Mouse (Mus musculus) thymus, adult 18-20 months (tissue): ENCODE measurements around the gene Gm45717.

Experiments
- DNase-seq, 2 experiments: peaks; one replicate each; pipeline ENCODE4 v3.0.0; 2022; ENCODE audit warnings: mixed read lengths in 2 of 2

Gene Gm45717

DNA sequence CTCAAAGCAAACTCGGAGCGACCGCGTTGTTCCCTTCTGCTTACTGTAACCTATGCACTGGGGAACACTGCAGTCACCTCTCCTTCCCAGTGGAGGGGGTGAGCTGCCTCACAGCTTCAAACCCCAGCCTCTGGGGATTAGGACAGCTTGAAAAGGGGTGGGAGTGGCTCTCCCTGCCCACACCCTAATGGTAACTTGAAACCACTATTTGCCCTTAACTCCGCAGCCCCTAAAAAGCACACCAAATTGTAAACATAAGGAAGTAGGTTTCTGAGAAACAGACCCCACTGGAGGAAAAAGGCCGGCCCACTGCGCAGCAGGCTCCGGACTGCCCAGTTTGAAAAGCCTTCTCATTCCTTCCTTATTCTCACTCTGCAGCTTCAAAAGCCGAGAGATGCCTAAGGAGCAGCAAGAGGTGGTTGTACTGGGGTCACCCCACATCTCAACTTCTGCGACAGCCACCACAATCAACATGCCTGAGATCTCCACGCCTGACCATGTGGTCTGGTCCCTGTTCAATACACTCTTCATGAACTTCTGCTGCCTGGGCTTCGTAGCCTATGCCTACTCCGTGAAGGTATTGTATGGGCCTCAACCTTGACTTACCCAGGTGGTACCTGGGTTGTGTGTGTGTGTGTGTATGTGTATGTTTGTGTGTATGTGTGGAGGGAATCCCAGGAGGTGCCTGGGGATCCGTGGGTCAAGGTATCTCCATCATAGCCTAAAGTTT, 12.3 kb upstream of the Gm45717 start:
- no peak for DNase-seq

DNA sequence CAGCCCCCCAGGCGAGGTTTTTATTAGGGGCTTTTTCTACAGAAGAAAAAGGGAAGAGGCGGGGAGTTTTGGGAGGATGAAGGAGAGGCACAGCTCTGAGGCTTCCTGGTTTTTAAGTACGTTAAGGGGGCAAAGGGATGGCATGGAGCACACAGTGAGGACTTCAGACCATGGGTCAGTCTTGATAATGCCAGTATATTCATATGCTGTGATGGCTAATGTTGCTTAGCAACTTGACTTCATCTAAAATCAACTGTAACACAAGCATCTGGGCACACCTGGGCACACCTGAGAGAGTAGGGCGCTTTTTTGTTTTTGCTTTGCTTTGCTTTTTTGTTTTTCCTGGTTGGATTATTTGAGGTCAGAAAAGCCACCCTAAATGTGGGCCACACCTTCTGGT, 11.2 kb upstream of the Gm45717 start, which contains the start of gene Ifitm1:
Ifitm1 (plus strand) TSS at position 301 of the 400 bp plus-strand sequence.
- DNase-seq = no peak

DNA sequence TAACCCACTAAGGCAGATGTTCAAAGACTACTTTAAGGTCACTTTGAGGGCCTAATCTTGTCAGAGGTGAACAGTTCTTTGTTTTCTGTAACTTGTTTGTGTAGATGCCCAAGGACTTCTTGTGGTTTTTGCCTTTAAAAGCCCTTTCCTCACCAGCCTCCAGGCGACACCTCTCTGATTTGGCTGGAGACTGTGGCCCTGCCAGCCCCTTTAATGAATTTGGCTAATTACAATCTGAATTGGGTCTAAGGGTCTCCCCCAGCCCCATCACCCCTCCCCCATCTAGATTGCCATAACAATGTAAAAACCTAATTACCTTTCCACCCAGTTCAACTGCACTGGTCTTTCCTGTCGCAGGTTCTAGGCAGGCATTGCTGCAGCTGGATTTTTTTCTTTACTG, 7.0 kb upstream of the Gm45717 start:
- no peak for DNase-seq

DNA sequence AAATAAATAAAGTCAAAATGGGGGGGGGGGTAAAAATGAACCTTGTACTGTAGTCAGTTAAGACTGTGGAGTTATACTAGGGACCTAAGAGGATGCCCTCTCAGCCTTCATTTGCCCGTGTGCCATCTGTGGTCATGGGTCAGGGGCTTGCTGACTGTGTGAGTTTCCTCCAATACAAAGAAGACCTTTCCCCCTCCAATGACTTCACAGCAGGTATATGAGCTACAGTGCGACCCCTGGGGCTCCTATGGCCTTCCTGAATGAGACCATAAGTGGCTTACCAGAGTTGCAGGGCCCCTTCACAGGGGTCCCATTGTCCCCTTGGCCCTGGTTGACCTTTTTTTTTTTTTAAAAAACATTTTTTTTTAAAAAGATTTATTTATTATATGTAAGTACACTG, 5.7 kb upstream of the Gm45717 start:
- no peak for DNase-seq

DNA sequence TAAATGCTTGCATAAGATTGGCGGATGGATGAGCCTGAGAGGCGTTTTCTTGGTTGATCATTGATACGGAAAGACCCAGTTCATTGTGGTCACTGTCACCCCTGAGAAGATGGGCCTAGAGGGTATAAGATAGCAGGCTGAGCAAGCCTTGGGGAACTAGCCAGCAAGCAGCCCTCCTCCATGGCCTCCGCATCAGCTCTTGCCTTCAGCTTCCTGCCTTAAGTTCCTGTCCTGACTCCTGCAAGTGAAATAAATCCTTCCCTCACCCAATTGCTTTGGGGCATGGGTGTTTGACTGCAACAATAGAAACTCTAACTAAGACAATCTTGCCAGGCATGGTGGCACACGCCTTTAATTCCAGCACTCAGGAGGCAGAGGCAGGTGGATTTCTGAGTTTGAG, 4.3 kb upstream of the Gm45717 start:
- no peak for DNase-seq

DNA sequence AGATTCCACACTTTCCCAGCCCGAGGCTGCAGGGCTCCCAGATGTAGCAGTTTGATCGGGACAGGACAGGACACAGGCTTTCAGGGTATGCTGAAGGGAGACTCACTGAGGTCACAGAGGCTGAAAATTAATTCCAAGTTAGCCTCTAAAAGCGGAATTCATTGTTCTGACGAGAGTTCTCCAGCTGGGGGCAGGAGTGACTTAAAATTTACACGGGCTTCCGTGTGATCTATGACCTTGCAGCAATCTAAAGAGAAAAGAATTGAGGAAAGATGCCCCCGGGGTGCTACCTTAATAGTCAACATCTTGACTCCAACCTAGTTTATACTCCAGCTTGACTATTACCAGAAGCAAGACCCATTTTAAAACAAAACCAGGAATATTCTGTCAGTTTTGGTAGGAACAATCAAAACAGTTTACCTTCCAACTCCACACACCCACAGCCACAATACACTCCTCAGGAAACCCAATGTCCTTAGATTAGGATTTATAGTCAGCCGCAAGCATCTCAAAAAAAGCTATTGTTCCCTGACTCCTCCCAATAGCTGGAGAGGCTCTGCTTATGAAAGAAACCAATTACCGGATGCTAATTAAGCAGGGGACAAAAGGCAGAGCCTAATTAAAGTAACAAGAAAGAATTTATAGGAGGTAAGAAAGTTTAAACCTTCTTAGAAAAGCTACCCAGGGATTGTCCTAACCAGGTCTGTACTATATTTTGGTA, 3.6 kb upstream of the Gm45717 start:
- DNase-seq = no peak

DNA sequence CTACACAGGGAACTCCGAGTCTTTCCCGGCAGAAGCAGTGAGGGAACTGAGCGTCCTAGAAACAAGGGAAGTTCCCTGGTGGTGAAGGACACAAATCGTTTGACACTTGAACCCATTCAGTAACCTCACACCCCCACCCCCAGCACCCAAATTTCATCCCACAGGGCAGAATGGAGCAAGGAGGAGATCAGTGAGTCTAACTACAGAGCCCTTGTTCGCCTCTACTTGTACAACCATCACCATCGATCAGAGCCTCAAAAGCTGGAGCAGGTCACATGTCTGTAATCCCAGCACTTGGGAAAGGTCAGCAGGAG, 776 bp upstream of the Gm45717 start:
- no peak for DNase-seq

DNA sequence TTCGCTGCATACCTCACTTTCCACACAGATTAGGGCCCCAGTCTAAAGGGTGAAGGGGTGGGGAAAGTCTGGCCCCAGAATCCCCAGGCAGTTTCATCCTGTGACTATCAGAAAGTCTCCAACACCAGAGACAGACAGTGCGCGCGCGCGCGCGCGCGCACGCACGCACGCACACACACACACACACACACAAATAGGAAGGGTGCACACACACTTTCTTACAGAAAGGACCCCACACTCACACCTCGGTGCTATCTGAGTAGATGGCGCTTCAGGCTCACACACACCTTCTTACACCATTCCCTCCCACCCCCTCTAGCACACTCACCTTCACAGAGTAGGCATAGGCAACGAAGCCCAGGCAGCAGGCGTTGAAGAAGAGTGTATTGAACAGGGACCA, 395 bp downstream of the Gm45717 start:
- DNase-seq = no peak

DNA sequence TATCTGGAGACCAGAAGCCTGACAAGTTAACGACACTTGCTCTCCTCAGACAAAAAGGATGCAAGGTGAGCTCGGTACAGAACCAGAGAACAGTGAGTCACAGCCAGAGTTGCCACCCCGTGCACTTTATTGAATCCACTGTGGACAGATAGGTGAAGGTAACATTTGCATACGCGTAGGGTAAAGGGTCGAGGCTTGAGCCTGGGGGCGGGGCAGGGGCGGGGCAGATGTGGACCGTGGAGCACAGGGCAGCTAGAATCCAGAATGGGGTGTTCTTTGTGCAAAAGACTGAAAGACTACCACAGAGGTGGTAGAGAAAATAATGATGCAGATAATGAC, 1.0 kb downstream of the Gm45717 start:
- DNase-seq = no peak

DNA sequence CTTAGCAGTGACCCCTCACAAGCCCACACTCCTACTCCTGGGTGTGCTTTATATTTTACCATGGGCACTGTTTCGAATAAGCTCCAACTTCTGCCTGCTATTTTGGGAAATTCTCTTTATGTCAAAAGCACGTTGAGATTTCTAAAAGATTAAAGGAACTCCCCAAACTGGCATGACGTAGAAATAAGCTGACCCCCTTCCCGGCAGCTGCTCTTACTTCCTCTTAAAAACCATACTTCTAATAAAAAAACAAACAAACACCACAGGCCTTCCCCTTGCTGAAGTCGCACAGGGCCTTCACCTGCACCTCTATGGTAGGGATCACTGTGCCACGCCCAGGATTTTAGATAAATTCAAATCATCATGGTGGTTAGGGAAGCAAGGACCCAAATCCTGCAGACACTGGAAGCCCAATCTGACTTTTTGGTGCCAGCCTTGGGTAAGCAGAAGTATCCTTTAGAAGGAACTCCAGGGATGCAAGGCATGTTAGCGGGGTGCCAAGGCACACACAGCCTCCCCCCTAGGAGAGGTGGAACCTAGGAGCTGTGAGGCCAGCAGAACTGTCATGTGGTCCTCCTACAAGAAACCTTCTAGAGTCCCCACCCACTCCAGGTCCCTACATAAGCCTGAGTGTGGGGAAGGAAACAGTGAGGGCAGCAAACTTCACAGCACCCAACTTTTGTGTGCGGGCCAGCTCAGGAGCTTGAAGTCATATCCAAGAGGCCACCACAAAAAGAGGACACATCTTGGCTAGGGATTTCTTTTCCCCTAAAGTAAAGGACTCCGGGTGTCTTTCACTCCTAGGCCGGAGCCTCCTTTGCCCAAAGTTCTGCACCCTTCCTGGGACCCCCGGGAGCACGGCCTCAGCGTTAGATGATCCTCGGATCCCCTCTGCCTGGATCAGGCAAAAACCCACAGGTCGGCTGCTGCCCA, 1.7 kb downstream of the Gm45717 start:
- DNase-seq = no peak

DNA sequence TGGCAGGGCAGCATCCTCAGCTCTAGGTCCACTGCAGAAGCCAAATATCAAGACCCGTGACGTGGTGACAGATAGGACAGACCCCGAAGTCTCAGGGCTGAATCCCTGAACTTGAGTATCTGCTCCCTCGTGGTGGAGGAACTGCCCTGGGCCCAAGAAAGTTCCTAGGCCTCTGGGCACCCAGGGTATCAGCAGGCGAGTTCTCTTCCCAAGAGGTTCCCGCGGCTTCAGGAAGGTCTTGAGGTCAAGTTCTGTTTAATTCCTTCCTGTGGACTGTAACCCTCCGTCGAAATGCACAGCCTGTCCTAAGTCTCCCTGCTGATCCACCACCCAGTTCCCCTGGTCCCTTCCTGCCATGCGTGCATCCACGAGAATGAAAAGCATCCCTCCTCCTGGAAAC, 2.6 kb downstream of the Gm45717 start:
- no peak for DNase-seq

DNA sequence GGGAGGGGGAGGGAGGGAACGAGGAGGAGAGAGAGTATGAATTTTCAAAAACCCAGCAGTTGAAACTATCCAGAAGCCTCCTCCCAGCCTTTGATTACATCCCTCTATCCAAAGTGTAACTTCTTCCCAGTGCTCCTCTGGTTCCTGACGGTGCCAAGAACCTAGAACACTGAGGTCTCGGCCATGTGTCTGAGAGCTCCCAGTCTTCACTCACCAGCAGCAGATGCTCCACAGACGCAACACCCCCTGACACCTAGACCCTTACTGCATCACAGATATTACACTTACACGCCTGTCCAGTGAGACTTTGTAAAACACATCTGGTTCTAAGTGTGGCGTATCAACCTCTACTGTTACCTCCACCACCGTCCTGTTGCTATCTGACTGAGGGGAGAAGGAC, 3.3 kb downstream of the Gm45717 start:
- no peak for DNase-seq

DNA sequence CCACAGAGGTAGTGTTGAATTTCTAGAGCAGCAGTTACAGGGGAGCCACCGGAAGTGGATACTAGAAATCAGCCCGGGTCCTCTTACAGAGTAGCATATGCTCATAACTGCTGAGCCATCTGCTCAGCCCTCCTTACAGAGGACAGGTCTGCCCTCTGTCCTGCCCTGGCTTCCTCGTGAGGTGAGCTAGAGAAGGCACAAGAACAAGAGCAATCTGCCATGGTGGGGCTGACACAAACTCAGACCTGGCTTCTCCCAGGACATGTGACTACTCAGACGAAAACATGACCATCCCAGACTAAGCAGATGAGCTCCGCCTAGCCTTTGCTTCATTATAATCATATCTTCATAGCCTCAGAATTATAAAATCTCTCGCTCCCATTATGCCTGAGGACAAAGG, 4.0 kb downstream of the Gm45717 start:
- DNase-seq = no peak

DNA sequence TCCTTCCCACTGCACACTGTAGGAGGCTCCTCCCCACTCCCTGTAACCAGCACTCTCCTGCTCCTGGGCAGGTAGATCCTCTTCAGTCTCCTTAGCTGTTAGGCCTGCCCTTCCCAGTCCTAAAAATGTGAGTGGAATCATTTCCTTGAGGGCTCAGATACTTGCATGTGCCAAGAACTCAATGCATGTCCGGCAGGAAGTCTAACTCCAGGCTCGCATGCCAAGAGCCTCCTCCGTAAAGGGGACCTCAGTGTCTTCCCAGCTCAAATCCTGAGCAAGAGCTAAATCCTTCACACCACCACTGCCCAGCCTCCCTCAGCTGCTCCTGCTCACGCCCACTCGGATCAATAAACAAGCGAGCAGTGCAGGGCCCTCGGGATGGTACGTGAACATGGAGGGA, 4.7 kb downstream of the Gm45717 start:
- DNase-seq = no peak

DNA sequence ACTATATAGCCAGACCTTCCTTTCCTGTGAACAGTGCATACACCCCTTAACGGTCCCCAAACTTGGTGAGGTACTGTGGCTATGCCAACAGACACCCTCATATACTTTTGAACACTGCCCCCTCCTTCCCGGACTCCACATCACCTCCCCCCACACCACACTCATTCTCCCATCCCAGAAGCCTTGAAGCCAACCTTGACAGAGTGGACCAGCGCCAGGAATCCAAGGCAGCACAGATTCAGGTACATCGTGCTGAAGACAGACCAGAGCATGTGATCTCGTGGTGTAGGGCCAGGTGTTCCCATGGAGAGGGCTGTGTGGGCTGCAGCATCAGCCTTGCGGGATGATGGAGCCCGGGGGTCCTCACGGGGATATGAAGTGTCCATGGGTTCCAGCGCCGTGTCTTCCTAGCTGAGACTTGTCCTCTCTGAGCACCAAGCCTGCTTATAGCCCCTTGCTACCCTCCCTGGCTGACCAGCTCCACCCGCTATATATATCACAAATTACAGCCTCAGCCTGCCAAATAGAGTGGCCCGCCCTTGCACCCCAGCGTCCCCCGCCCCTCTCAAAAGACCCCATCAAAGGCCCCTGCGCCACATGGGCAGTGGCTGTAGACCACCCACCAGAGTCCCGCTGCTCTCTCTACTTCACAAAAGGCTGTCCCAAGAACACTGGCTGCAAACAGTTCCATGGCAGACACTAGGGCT, 5.8 kb downstream of the Gm45717 start, which contains the start of gene Ifitm5:
Ifitm5 (minus strand) TSS at position 468 of the 707 bp plus-strand sequence.
- DNase-seq = no peak

DNA sequence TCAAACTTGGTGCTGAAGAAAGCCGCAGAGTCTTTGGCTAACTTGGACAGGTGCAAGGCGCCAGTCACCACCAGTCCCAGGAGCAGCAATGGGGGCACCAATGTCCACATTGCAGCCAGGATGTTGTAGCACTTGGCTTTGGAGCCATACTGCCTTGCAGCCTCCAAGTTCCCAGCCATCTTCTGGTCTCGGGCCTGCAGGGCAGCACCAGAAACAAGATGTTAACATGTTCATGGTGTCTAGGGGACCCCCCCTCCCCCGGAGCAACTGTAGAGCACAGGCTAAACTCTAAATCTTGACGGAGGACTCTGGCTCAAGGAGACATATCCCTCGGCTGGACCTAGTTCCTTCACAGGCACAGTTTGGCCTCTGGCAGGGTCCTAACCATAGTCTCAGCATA, 6.5 kb downstream of the Gm45717 start:
- no peak for DNase-seq

DNA sequence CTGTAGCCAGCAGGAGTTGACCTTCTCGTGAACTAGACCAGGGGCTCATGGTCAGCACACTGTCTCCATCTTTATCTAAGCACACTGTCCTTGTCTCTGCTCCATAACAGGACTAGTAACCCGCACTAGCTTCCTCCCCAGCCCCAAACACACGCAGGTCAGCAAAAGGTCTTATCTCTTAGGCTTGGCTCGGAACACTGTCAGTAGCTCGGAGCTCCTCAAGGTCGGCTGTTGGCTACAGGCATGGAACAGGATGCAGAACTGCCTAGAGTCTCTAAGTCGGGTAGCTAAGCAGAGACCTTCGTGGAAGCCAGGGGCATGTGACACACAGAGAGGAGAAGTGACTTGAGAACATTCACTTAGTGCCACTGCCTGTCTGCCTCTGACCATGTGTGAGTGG, 7.6 kb downstream of the Gm45717 start:
- DNase-seq = no peak

DNA sequence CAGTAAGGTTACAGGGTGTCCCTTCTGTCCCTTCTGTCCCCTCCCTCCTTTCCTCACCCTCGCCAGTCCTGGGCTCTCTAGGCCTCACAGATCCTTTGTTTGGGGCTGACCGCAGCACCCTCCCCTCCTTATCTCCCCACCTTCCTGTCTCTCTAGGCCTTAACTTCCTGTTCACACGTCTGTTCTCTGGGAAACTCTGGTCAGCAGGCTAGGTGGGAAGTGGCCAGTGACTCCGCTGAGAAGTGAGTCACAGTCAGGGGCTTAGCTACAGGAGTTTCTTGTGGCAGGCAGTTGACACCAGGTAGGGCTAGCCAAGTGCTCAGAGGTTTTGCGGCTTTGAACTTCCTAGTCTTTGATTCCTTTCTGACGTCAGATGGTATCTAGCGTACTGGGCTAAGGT, 8.8 kb downstream of the Gm45717 start:
- no peak for DNase-seq

DNA sequence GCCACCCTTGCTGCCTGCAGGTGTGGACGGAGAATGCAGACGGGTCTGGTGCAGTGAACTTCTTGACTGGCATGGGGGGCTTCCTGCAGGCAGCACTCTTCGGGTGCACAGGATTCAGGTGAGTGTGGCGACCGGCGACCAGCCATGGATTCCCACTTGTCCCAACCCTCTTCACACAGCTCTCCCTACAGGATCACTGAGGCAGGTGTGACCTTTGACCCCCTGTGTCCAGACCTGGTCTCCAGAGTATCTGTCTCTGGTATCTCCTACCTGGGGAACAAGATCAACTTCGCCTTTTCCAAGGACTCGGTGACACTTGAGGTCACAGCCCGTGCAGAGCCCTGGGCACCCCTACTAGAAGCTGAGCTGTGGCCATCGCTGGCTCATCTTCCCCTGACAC, 9.4 kb downstream of the Gm45717 start:
- no peak for DNase-seq

DNA sequence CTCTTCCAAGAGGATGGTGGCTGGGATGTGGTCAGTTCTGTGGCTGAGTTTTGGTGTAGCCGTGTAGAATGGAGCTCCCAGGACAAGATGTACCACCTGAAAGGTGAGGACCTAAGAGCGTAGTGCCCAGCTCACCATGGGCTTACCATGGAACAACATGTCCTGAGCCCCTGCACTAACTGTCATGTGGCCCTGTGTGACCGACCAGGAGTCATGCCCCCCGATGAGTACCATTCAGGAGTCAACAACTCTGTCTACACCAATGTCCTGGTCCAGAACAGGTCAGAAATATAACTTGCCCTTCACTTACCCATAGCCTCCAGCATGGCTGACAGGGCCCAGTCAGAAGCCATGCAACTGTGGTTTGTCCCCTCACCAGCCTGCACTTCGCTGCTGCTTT, 10.5 kb downstream of the Gm45717 start:
- no peak for DNase-seq

DNA sequence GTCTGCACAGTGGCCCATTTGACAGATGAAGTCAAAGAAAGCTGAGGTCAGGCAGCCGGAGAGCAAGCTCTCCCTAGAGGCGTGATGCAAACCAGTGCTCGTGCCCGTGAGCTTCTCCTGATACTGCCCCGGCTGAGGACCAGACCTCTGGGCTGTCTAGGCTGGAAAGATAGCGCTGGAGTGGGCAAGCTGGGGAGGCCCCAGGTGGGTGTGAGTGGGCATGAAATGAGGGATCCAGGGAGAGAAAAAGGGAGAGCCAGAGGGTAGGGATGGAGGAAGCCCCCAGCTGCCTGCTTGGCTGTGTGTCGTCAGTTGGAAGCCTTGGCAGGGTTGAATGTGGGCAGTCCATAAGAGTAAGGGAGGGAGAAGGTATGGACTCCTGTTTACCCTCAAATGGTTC, 11.5 kb downstream of the Gm45717 start:
- no peak for DNase-seq

DNA sequence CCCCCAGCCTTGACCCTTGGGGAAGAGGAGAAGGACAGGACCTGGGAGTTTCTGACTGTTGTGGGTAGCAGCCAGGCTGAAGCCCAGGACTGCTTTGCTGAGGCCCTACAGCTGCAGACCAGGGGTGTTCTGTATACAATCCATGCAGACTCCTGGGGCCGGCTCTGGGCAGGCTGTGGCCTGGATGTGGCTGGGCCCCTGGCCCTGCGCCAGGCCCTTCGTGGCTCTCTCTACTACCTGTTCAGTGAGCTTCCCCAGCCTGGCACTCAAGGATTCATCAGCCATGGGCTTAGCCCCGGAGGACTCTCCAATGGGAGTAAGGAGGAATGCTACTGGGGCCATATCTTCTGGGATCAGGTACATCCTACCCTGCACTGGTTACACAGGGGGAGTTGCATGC, 12.4 kb downstream of the Gm45717 start:
- DNase-seq = no peak

DNA sequence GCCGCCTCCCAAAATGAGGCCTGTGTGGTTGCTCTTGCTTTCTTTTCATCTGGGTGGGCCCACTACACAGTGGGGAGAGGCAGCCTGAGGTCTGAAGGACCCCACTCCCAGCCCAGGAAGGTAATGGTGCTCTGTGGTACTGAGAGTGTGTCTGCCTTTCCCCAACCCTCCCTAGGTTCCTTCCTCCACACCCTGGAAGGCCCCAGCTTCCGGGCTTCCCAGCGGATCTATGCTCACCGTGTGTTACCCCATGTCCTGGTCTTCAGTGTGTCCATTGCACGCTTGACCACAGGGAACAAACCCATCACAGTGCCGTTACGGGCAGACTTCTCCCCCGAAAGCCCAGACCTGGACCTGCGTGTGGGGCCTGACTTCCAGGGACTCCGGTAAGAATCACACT, 12.9 kb downstream of the Gm45717 start:
- no peak for DNase-seq
